Mouse (Mus musculus): ENCODE measurements around the gene Kcnab3.

Gene Kcnab3

DNA sequence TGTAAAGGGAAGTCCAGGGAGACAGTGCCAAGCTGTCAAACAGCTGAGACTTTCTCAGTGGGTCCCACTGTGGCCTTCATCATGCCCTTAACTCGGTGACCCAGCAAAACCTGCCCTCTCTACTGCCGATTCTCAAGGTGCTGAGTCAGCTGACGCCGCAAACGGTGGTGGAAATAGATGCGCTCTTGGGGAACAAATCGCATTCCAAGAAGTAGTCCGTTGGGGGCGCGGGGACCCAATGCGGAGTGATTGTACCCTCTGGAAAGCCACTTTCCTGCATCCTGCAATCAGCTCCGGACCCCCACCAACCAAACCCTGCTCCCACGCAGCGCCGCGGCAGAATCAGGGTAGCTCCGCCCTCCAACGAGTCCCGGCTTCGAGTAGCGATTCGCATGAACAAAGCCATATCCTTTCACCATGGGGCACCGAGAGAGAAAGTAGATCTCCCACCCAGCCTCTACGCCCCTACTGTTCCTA, 5.9 kb downstream of the Kcnab3 start:
- peak; percentile 93 for DNase-seq (ENCODE audit: low spot score in 2 of 2)

DNA sequence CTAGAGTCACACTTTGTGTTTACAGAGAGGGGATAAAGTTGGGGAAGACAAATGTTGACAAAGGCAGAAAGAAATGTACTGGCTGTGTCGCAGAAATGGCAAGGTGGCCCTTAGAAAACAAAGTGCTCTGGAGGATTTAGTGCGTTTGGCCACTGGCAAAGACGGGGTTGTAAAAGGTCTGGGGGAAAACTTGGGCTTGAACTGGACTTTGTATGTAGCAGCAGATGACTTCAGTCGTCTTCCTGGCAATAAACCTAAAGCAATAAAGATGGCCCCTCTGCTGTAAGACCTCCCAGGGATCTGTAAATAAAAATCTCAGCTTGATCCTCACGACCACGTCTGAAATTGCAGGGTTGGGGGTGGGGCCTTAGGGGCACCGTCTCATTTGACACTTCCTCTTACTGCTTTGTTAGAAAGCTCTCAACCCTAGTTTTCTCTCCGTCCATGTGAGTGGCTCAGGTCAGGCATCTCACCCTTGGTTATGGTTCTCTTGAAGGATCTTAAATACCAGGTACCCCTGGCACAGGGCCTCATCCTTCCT, 6.7 kb downstream of the Kcnab3 start:
- no peak for DNase-seq (ENCODE audit: low spot score in 2 of 2)

DNA sequence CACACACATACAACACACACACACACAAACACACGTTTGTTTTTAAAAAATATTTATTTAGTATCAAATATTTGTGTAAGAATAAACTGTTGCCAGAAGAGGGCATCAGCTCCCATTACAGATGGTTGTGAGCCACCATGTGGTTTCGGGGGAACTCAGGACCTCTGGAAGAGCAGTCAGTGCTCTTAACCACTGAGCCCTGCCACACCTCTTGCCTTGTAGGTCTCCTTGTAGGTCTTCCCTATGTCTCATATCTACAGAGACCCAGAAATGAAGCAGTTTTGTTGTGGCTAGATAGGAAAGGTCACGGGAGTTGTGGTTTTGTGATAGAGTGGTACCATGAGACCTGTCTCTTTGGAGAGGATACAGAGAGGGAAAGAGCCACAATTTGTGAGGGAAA, 7.9 kb downstream of the Kcnab3 start:
- DNase-seq (ENCODE audit: low spot score in 2 of 2), result no peak

DNA sequence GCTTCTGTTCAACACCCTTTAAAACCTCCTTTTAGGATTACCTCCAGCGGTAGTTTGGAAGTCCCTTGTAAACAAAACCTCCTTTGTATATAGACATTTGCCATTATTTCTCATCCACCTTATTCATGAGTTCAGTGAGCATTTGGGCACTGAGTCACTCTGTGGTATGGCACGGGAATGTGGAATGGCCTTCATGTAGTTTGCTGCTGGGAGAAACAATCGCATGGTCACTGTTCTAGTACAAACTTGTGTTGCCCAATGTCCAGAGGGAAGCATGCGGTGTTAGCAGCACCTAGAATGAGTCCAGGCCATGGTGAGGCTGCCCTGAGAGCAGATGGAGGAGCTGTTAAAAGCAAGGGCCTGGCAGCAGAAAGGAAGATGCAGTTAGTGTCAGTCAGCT, 8.7 kb downstream of the Kcnab3 start:
- no peak for DNase-seq (ENCODE audit: low spot score in 2 of 2)

DNA sequence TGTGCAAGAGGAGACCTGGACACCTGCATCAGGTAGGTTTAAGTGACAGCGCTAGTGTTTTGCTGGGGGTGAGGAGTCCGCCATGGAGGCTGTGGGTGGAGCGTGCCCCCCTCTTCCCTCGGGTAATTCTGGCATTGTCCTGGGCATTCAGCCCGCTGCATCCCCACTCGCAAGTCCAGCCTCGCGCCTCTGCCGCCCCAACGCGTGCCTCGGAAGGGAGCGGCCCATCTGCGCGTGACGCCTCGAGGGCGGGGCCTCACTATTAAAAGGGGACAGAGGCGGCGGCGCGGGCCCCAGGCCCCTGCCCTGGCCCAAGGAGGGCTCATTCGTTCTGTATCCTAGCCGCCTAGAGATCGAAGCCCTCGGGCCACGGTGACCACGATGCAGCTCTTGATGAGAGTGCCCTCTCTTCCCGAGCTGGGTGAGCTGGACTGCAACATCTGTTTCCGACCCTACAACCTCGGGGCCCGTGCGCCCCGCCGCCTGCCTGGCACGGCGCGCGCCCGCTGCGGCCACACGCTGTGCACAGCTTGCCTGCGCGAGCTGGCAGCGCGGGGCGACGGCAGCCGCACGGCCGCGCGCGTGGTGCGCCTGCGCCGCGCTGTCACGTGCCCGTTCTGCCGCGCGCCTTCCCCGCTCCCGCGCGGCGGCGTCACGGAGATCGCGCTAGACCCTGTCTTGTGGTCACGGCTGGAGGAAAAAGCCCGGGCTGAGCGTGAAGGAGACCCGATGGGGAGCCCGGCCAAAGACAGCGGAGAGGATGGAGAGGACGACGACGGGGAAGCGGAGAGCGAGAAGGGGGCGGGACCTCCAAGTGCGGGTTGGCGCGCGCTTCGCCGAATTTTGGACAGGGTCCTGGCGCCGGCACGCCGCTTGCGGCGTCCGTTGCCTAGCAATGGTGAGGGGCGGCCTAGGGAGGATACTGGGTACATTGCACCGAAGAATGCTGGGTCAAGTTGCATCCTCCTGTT, 14.4 kb downstream of the Kcnab3 start, which contains the start of gene Rnf227:
Rnf227 (plus strand) TSS at position 301 of the 971 bp plus-strand sequence.
- DNase-seq (ENCODE audit: low spot score in 2 of 2), result peak; percentile 83 to 87

DNA sequence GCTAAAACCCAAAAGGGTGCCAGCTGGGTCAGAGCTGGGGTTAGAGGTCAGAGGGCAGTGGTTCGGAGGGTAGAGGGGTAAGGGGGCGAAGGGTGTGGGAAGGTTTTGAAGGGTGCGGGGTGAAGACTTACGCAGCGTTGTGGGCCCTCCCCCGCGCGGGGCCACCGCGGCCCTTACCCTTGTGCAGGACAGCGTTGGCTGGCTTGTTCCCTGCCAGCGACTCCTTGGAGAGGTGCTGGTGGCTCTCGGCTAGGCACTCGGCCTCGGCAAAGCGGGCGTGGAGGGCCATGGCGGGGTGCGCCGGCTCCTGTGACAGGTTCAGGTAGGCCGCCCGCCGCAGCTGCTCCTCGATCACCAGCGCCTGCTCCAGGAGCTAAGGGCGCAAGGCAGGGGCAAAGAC, 20.4 kb downstream of the Kcnab3 start:
- DNase-seq (ENCODE audit: low spot score in 2 of 2), result no peak

DNA sequence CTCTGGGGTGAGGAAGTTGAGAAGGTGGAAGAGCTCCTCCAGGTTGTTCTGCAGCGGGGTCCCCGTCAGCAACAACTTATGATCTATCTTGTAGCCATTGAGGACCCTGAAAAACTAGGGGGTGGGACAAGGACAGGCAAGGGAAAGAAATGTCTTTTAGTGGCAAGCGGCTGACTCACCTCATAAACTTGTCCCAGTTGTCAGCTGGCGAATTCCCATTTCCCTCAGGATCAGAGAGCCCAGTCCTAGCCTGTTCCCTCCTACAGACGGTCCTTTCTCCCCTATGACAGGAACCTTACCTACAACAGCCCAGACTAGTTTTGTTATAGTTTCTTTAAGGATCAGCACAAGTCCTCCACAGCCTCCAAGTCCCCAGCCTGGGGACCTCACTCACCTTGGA, 30.5 kb downstream of the Kcnab3 start:
- no peak for DNase-seq (ENCODE audit: low spot score in 2 of 2)

DNA sequence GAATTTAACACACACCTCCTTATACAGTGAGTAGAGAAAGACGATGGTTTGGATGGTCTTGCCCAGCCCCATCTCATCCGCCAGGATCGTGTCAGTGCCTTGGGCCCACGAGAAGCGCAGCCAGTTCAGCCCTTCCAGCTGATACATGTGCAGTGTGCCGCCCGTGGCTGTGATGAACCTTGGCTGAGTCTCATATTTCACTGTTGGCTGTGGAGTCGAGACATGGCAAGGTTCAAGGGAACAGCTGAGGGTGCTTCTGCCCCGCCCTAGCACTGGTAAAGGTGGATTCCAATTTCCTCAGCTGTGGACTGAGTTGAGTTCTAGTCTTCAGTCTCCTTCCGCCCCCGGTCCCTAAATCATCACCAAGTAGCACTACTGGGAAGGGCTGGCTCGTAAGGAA, 31.6 kb downstream of the Kcnab3 start:
- DNase-seq (ENCODE audit: low spot score in 2 of 2), result no peak

DNA sequence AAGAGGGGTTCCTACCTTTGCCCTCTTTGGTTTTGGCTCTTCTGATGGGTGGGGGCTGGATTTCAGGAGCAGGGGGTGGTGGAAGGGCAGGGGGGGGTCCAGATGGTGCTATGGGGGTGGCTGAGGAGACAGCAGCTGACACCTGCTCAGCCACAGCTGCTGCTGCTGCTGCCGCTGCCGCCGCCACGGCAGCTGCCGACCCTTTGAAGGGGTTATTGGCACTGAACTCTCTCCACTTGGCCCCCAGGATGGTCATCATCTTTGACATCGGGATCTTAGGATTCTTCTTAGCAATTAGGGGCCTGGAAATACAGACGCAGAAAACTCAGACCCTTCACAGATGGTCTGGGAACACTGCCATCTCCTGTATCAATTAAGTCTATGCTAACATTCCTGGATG, 36.0 kb downstream of the Kcnab3 start:
- DNase-seq (ENCODE audit: low spot score in 2 of 2), result no peak

DNA sequence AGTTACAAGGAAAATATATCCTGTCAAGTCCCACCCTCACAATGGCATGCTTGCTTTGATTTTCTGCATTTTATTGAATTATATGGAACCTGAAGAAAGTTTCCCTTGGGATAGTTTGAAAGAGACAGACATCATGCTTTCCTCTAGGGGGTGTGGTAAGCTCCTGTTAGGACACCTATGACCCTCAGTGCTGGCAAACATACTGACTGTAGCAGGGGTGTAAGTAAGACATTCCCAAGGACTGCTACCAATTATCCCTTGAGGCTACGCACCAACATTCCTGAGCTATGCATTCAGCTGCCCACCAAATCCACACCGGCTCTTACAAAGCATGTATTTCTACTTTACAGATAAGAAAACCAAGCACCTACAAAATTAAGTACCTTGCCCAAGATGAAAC, 36.4 kb downstream of the Kcnab3 start:
- DNase-seq (ENCODE audit: low spot score in 2 of 2), result no peak

DNA sequence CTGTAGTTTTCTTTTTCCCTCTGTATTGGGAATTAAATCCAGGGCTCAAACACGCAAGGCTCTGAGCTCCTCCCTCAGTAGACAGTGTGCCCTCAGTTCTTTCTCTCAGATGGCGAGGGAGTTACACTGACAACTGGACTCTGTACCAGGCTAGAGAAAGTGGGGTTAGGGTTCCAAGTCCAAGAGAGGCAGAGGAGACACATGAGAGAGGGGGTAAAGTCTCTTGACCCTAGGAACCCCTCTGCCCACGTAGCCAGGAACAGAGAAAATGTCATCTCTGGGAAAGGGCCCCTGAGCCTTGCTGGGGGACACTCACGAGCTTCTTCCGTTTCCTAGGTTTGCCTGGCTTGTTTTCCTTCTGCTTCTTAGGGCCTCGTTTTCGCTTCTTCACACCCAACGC, 38.3 kb downstream of the Kcnab3 start:
- DNase-seq (ENCODE audit: low spot score in 2 of 2), result no peak

DNA sequence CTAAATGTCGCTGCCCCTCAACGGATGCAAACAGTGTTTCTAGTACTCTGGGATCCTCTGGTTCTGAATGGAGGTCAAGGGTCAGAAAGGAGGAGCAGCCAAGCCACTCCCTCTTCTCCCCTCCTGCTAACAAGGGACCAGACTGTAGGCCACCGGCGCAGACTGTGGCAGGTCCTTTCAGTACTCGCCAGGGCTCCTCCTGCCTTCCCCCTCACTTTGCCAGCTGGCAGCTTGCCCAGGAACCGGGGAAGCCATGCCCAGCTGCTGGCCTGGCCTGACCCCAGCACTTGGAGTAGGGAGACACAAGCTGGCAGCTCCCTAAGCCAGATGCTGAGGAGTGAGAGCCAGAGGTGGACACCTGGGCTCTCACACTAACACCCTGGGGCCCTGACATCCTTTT, 38.9 kb downstream of the Kcnab3 start:
- peak; percentile 96 to 97 for DNase-seq (ENCODE audit: low spot score in 2 of 2)

DNA sequence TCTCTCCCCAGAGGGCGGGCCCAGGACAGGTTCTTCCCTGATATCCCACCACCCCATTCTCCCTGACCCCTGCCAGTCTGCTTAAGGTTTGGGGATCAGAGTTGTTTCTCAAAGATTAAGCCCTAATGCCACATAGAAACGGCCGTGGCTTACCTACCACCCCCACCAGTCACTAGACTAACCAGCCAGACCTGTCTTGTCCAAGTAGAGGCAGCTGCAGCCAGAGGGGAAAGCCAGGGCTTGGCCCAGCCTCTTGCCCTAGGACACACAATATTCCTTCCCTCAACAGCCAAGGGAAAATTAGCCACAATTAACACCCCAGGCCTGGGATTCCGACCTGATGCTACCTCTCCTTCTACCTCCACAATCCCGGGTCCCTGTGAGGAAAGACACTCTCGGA, 39.7 kb downstream of the Kcnab3 start:
- DNase-seq (ENCODE audit: low spot score in 2 of 2), result no peak

DNA sequence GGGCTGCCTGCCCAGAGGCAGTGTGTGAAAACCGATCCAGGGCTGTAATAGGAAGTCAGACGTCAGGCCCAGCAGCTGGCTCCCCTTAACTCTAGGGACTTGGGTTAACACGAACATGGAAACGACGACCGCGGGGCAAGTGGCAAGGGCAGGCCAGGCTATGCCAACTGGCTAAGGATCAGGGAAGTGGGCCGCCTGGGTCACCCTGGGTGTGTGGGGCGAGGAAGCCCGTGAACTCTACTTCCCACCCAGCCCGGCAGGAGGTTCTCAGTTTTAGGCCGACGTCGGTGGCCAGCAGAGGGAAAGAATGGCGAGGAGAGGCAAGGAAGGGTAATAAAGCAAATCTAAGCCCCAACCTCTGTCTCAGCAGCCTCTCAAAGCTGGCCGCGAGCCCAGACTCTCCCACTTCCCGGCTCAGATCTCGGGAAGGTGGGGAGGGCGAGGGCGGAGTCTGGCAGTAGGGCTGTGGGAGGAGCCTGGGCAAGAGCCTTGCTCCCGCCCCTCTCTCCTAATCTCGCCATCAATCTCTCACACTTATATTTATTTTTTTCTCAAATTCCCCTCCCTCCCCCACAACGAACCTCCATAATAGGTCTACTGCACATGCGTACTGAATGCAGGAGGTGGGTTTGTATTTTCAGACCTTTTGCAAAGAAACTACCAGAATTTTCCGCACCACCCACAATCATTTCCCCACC, 40.2 kb downstream of the Kcnab3 start:
- peak; percentile 98 for DNase-seq (ENCODE audit: low spot score in 2 of 2)

DNA sequence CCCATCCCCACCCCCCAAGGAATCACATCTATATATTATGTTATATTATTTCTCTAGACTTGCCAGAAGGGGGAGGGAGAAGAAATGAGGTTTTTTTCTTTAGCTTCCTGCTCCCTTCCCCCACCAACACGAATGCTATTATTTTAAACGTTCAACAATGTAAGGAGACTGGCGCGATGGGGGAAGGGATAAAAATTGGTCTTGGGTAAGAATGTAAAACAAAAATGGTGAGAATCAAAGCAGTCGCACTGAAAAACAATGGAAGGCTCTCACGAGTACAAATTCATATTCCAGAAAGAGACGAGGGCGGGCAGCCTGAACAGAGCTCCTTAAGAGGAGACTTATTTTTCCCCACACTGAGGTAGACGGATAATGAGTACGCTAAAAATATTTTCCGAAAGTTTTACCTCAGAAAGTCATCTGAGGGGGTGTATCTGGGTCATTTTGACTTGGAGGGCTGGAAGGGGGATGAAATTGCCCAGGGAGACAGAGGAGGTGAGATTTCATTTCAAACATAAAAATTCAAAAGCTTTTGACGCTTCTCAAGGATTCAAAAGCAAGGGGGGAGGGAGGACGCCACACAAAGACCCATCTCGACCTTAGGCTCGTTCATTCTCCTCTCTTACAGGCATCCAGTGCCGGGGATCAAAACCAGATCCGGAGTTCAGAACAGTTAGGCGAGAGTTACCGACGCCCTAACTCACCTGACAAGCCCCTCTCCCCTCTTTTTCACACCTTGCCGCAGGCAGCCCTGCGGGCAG, 41.0 kb downstream of the Kcnab3 start:
- DNase-seq (ENCODE audit: low spot score in 2 of 2), result peak; percentile 41 to 59

DNA sequence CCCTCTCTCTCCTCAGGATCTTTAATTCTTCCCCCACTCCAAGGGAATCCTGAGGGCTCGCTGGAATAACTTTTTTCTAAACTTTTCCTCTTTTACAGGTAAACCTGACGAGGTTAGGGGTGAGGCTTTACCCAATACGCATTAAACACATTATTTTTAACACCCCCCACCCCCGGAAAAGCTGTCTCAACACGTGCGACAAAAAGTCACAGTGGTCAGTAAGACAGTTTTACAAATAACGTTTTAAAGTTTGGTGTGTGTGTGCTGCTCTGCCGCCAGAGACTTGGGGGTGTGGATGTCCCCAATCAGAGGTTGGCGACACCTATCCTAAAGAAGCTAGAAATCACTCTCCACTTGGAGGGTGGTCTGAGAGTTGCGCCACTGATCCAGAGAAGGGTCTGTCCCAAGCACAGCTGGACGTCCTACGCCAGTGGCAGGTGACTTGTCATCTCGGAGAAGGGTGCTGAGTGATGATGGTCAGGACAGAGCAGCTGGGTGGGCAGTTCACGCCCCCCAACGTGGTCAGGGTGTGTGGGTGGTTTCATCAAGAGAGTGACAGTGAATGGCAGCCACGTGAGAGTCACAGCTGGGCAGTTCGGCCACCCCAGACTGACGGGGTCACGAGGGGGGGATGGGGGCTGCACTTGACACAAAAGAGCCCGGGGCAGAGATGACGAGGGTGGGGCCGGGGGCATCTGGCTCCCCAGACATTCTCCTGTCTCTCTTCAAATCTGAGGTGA, 41.7 kb downstream of the Kcnab3 start:
- DNase-seq (ENCODE audit: low spot score in 2 of 2), result peak; percentile 50 to 72

DNA sequence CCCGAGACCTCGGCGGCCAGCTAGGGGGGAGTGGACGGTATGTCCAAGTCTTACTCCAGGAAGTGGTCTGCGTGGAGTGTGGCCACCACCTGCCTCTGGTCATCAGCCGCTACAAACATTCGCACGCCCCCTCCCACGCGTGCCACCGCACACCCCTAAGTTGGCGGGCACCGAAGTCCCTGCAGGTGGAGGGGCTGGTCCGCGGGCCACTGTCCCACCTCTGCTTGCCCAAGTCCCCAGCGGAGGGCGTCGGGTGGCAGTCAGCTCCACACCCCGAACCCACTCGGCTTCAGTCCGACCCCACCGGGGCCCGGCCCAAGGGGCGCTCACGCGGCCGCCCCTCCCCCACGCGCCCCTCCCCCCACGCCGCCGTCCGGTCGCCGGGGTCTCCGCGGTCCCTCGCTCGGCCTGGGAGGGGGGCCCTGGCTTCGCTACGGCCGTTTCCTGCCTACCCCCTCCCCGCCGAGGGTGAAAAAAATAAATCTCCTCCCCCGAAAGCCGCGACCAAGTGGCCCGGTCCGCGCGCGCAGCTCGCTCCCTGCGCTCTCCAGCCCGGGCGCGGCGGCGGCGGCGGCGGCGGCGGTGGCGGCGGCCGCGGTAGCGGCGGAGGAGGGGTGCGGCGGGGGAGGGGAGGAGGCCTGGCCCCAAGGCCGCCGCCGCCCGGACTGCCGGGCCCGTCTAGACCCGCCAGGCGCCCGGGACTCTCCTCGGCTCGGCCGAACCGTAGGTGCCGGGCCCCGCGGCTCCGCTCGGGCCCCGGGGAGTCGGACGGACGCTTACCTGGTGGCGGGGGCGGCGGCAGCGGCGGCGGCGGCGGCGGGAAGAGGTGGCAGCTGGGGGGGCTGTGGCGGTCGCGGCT, 42.5 kb downstream of the Kcnab3 start:
- DNase-seq (ENCODE audit: low spot score in 2 of 2), result peak in 1 of 2 experiments; percentile 60

DNA sequence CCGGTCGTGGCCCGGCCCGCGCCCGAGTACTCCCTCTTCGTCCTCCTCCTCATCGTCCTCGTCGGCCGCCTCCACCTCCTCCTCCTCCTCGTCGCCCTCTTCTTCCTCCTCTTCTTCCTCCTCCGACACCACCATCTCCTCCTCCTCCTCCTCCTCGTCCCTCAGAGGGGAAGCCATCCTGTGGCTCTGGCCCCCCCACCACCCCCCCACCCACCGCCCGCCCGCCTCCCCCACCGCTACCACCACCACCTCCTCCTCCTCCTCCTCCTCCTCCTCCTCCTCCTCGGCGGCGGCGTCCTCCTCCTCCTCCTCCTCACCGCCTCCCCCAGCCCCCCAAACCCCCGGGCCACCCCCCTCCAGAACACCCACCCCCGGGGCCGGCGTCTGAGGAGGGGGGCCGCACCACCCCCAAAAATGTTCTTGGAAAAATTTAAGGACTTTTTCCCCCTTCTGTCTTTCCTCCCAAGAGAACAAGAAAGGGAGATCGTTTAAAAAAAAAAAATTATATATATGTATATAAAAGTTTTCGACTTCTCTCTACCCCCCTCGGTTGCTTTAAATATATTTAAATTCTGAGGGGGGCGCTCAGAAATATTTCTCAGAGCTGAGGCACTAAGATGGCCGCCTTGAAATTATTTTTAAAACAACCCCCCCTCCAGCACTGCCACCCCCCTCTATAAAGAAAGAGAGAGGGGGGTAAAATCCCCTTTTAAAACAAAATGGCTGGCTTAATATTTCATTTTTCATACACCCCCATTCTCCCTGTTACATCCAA, 43.3 kb downstream of the Kcnab3 start, which contains the start of gene Chd3:
Chd3 (minus strand) TSS at position 192 of the 775 bp plus-strand sequence.
- DNase-seq (ENCODE audit: low spot score in 2 of 2), result no peak
